Mouse (Mus musculus): ENCODE measurements at regions not wholly inside any gene's neighbourhood (a gene's known extent, or its start where the extent isn't known, plus 50 kb on each side); places are given as distances from the start of the nearest gene placed in this dataset.

DNA sequence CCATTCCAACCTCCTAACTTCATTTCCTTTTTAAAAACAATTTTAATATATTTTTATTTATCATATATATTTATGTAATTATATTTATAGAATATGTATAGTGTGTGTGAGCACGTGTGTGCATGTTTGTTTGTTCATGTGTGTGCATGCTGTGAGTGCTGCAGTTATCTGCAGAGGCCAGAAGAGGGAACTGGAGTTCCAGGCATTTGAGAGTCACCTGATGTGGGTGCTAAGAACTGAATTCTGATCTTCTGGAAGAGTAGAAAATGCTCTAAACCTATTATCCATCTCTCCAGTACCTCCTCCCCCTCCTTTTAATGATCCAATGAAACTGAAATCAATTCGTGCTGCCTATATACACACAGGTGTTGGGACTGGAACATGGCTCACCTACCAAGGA, 128.0 kb downstream of the Snx19 start:
- no peaks in the 10 kb centered on the region for H3K36me3 ChIP-seq (ENCODE audit: control insufficient read depth, insufficient read depth, low read length)
- no peak overlapping the region for H3K4me3 ChIP-seq (ENCODE audit: control insufficient read depth, low read depth, low read length)
- no peaks in the 10 kb centered on the region for H3K4me1 ChIP-seq (ENCODE audit: control insufficient read depth, insufficient read depth, low read length)
- H3K27me3 ChIP-seq (ENCODE audit: control insufficient read depth, insufficient read depth, low read length), result no peaks in the 10 kb centered on the region
- H3K27ac ChIP-seq (ENCODE audit: control insufficient read depth, insufficient read depth, low read depth, low read length), result no peak overlapping the region
- TF ChIP-seq CTCF (IDR thresholded peaks at IDR 0.05; ENCODE audit: control insufficient read depth, insufficient read depth, insufficient replicate concordance, low read depth, low read length) (no peak), POLR2A (IDR thresholded peaks at IDR 0.05; ENCODE audit: control insufficient read depth, low read depth, low read length) (no peak)

DNA sequence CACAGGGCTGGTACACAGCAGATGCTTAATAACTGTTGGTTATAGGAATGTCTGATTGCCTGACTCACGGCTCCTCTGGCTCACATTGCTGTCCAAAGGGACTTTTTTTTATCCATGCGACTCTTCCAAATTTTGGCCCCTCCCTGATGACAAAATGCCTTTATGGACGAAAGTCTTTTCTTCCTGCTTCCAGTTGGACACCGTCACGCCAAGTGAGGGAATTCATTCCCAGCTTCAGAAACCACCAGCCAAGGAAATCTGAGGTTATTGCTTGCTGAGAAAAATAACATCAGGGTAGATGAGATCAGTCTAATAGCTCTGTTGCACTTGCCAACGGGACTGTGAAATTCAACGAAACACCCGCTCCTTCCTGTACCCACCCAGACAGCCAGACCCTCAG, 125.8 kb downstream of the Snx19 start:
- H3K27me3 ChIP-seq (ENCODE audit: control insufficient read depth, insufficient read depth, low read length), result no peaks in the 10 kb centered on the region
- TF ChIP-seq CTCF (IDR thresholded peaks at IDR 0.05; ENCODE audit: control insufficient read depth, insufficient read depth, insufficient replicate concordance, low read depth, low read length), result no peak
- no peak for TF ChIP-seq POLR2A (IDR thresholded peaks at IDR 0.05; ENCODE audit: control insufficient read depth, low read depth, low read length)
- no peaks in the 10 kb centered on the region for H3K36me3 ChIP-seq (ENCODE audit: control insufficient read depth, insufficient read depth, low read length)
- H3K27ac ChIP-seq (ENCODE audit: control insufficient read depth, insufficient read depth, low read depth, low read length), result no peak overlapping the region
- H3K4me1 ChIP-seq (ENCODE audit: control insufficient read depth, insufficient read depth, low read length), result no peaks in the 10 kb centered on the region
- H3K4me3 ChIP-seq (ENCODE audit: control insufficient read depth, low read depth, low read length), result no peak overlapping the region

DNA sequence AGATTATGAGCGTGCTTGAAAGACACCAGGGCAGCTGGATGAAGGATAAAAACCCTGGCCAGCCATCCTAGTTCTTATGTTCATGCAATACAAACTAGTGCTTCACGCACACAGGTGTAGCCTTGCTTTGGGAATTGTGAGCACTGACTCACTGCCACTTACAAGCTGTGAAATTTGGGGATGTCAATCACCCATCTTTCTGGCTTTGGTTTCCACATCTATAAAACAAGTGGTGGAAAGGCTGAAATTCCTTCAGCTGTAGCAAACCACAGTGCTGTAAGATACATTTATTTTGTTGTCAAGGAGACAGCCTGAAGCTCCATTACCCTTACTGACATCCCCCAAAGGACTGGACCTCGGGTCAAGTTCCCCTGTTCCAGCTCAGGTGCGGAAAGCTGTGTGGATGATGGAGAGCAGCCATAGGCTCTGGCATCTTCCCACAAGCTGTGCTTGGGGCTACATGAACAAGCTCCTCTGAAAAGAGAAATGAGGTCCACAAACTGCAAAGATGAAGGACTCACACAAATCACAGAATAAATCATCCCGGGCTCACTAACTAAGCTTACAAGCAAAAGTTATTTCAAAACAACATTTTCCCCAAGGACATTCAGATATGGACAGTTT, 123.1 kb downstream of the Snx19 start:
- no peaks in the 10 kb centered on the region for H3K4me1 ChIP-seq (ENCODE audit: control insufficient read depth, insufficient read depth, low read length)
- no peaks in the 10 kb centered on the region for H3K27me3 ChIP-seq (ENCODE audit: control insufficient read depth, insufficient read depth, low read length)
- H3K27ac ChIP-seq (ENCODE audit: control insufficient read depth, insufficient read depth, low read depth, low read length), result no peak overlapping the region
- no peaks in the 10 kb centered on the region for H3K36me3 ChIP-seq (ENCODE audit: control insufficient read depth, insufficient read depth, low read length)
- no peak for TF ChIP-seq CTCF (IDR thresholded peaks at IDR 0.05; ENCODE audit: control insufficient read depth, insufficient read depth, insufficient replicate concordance, low read depth, low read length)
- no peak for TF ChIP-seq POLR2A (IDR thresholded peaks at IDR 0.05; ENCODE audit: control insufficient read depth, low read depth, low read length)
- no peak overlapping the region for H3K4me3 ChIP-seq (ENCODE audit: control insufficient read depth, low read depth, low read length)

GRCm38 (mm10) chr9:30539858-30540257, 113.0 kb downstream of the Snx19 start:
- no peaks in the 10 kb centered on the region for H3K4me1 ChIP-seq (ENCODE audit: control insufficient read depth, insufficient read depth, low read length)
- no peaks in the 10 kb centered on the region for H3K36me3 ChIP-seq (ENCODE audit: control insufficient read depth, insufficient read depth, low read length)
- H3K4me3 ChIP-seq (ENCODE audit: control insufficient read depth, low read depth, low read length), result no peak overlapping the region
- H3K27me3 ChIP-seq (ENCODE audit: control insufficient read depth, insufficient read depth, low read length), result no peaks in the 10 kb centered on the region
- H3K27ac ChIP-seq (ENCODE audit: control insufficient read depth, insufficient read depth, low read depth, low read length), result no peak overlapping the region
- TF ChIP-seq POLR2A (IDR thresholded peaks at IDR 0.05; ENCODE audit: control insufficient read depth, low read depth, low read length) (no peak), CTCF (IDR thresholded peaks at IDR 0.05; ENCODE audit: control insufficient read depth, insufficient read depth, insufficient replicate concordance, low read depth, low read length) (no peak)

- Histone ChIP-seq H3K4me1 (ENCODE audit: control insufficient read depth, insufficient read depth, low read length) (no peaks in the 10 kb centered on the region), H3K36me3 (ENCODE audit: control insufficient read depth, insufficient read depth, low read length) (no peaks in the 10 kb centered on the region), H3K27ac (ENCODE audit: control insufficient read depth, insufficient read depth, low read depth, low read length) (no peak overlapping the region), H3K4me3 (ENCODE audit: control insufficient read depth, low read depth, low read length) (no peak overlapping the region), H3K27me3 (ENCODE audit: control insufficient read depth, insufficient read depth, low read length) (no peaks in the 10 kb centered on the region)
- no peak for TF ChIP-seq CTCF (IDR thresholded peaks at IDR 0.05; ENCODE audit: control insufficient read depth, insufficient read depth, insufficient replicate concordance, low read depth, low read length)
- no peak for TF ChIP-seq POLR2A (IDR thresholded peaks at IDR 0.05; ENCODE audit: control insufficient read depth, low read depth, low read length)
Observed at GRCm38 (mm10) chr9:30536508-30537100, 109.7 kb downstream of the Snx19 start.

DNA sequence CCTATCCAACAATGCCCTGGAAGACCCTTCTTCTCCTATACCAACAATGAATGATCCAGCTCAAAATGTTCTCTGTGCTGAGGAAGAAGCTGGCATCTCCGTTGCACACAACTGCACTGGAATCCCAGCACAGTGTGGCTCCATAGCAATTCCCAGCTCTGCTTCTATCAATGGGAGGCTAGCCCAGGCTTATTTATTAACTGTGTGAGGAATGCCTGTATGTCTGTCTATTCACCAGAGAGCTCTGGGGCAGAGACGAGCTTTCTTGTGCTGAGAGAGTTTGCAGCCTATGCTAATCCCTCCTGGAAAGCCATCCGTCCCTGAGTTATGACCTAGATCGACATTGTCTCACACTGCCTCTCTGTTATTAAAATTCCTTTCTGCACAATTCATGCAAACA, 108.1 kb downstream of the Snx19 start:
- Histone ChIP-seq H3K36me3 (ENCODE audit: control insufficient read depth, insufficient read depth, low read length) (no peaks in the 10 kb centered on the region), H3K27ac (ENCODE audit: control insufficient read depth, insufficient read depth, low read depth, low read length) (no peak overlapping the region), H3K27me3 (ENCODE audit: control insufficient read depth, insufficient read depth, low read length) (no peaks in the 10 kb centered on the region), H3K4me3 (ENCODE audit: control insufficient read depth, low read depth, low read length) (no peak overlapping the region), H3K4me1 (ENCODE audit: control insufficient read depth, insufficient read depth, low read length) (no peaks in the 10 kb centered on the region)
- TF ChIP-seq POLR2A (IDR thresholded peaks at IDR 0.05; ENCODE audit: control insufficient read depth, low read depth, low read length), result no peak

GRCm38 (mm10) chr9:30533780-30534343, 107.0 kb downstream of the Snx19 start:
- TF ChIP-seq CTCF (IDR thresholded peaks at IDR 0.05; ENCODE audit: control insufficient read depth, insufficient read depth, insufficient replicate concordance, low read depth, low read length), result no peak
- no peak for TF ChIP-seq POLR2A (IDR thresholded peaks at IDR 0.05; ENCODE audit: control insufficient read depth, low read depth, low read length)
- Histone ChIP-seq H3K4me1 (ENCODE audit: control insufficient read depth, insufficient read depth, low read length) (no peaks in the 10 kb centered on the region), H3K4me3 (ENCODE audit: control insufficient read depth, low read depth, low read length) (no peak overlapping the region), H3K27me3 (ENCODE audit: control insufficient read depth, insufficient read depth, low read length) (no peaks in the 10 kb centered on the region), H3K27ac (ENCODE audit: control insufficient read depth, insufficient read depth, low read depth, low read length) (no peak overlapping the region), H3K36me3 (ENCODE audit: control insufficient read depth, insufficient read depth, low read length) (no peaks in the 10 kb centered on the region)

Measured in testis, adult 2 months (tissue).